Mouse (Mus musculus) hindbrain, embryonic 12.5 days (tissue): ENCODE measurements around the gene Itpr1. TPM values are rescaled to one million over a fixed set of nuclear protein-coding genes. Genes with fewer than 3 reads are reported as not detected.
A peak's percentile ranks its signal among the peaks of the same experiment; 100 is the strongest.

ENCODE experiments used
- ATAC-seq: fragments of 200-750 bp; cut with Nextera tagmentation; 2 replicates; pipeline ENCODE4 v1.8.0; 2017; ENCODE audit warnings: moderate TSS enrichment; ENCODE audit not compliant: low FRiP score
- H3K27ac ChIP-seq: fragments of 300-500 bp; sonication (generic); 2 replicates; pipeline ENCODE4 v1.5.1; 2016; ENCODE audit warnings: mild to moderate bottlenecking
- H3K27me3 ChIP-seq: fragments of 300-500 bp; sonication (generic); 2 replicates; pipeline ENCODE4 v1.6.1; 2016; ENCODE audit warnings: mild to moderate bottlenecking
- H3K36me3 ChIP-seq: fragments of 300-500 bp; sonication (generic); 2 replicates; pipeline ENCODE4 v1.6.1; 2016; ENCODE audit warnings: mild to moderate bottlenecking
- H3K4me1 ChIP-seq: fragments of 300-500 bp; sonication (generic); 2 replicates; pipeline ENCODE4 v1.6.1; 2016
- H3K4me2 ChIP-seq: fragments of 300-500 bp; sonication (generic); replicated peaks from 2 replicates; pipeline ENCODE4 v1.6.1; 2016; ENCODE audit warnings: mild to moderate bottlenecking
- H3K4me3 ChIP-seq: fragments of 300-500 bp; sonication (generic); 2 replicates; pipeline ENCODE4 v1.5.1; 2016; ENCODE audit warnings: mild to moderate bottlenecking
- H3K9ac ChIP-seq: fragments of 300-500 bp; sonication (generic); 2 replicates; pipeline ENCODE4 v1.6.1; 2016; ENCODE audit warnings: mild to moderate bottlenecking, moderate library complexity
- H3K9me3 ChIP-seq: fragments of 300-500 bp; sonication (generic); replicated peaks from 2 replicates; pipeline ENCODE4 v1.6.1; 2016; ENCODE audit warnings: mild to moderate bottlenecking
- WGBS: fragments of 180-500 bp; shearing (Covaris S2); methylation state at CpG from one replicate; pipeline ENCODE4 v1.1.7; 2016; 5-methylcytosine and 5-hydroxymethylcytosine counted together
- polyA plus RNA-seq: library from polyadenylated mRNA; unstranded; fragments of >200 nt; fragmentation: Nextera tagmentation; extraction: Ambion mirVana; gene quantifications from 2 replicates; pipeline ENCODE4 v1.2.1, GENCODE M21; 2016

The Itpr1 gene
- polyA plus RNA-seq, 1 experiment from 2014 or later: 8.2 TPM

GRCm38 (mm10) chr6:108192632-108193031 lies 20.3 kb upstream of the Itpr1 start:
- Histone ChIP-seq H3K4me1 (no peaks in the 10 kb centered on the region), H3K4me2 (no peak overlapping the region), H3K27me3 (no peaks in the 10 kb centered on the region), H3K27ac (no peak overlapping the region), H3K9me3 (no peaks in the 10 kb centered on the region), H3K9ac (no peak overlapping the region), H3K36me3 (no peaks in the 10 kb centered on the region), H3K4me3 (no peak overlapping the region)
- 59% methylated on average over 4 of the region's 4 CpGs for WGBS
- no peak for ATAC-seq

GRCm38 (mm10) chr6:108196665-108197064 lies 16.2 kb upstream of the Itpr1 start:
- 83% methylated on average over 7 of the region's 7 CpGs for WGBS
- Histone ChIP-seq H3K36me3 (no peaks in the 10 kb centered on the region), H3K4me3 (no peak overlapping the region), H3K4me2 (no peak overlapping the region), H3K27me3 (no peaks in the 10 kb centered on the region), H3K27ac (no peak overlapping the region), H3K4me1 (no peaks in the 10 kb centered on the region), H3K9me3 (no peaks in the 10 kb centered on the region), H3K9ac (no peak overlapping the region)
- no peak for ATAC-seq

- H3K4me3 ChIP-seq: no peak overlapping the region
- H3K4me1 ChIP-seq: no peaks in the 10 kb centered on the region
- no peaks in the 10 kb centered on the region for H3K27me3 ChIP-seq
- H3K27ac ChIP-seq: no peak overlapping the region
- H3K9me3 ChIP-seq: no peaks in the 10 kb centered on the region
- no peak overlapping the region for H3K4me2 ChIP-seq
- no peak overlapping the region for H3K9ac ChIP-seq
- no peaks in the 10 kb centered on the region for H3K36me3 ChIP-seq
- 71% methylated on average over 4 of the region's 4 CpGs for WGBS
- ATAC-seq: no peak
Measured at GRCm38 (mm10) chr6:108197117-108197516, 15.8 kb upstream of the Itpr1 start.

GRCm38 (mm10) chr6:108198286-108198685 lies 14.6 kb upstream of the Itpr1 start:
- H3K27ac ChIP-seq: no peak overlapping the region
- H3K36me3 ChIP-seq: no peaks in the 10 kb centered on the region
- no peak overlapping the region for H3K4me3 ChIP-seq
- H3K4me2 ChIP-seq: no peak overlapping the region
- ATAC-seq: no peak
- H3K27me3 ChIP-seq: no peaks in the 10 kb centered on the region
- H3K9ac ChIP-seq: no peak overlapping the region
- no peaks in the 10 kb centered on the region for H3K9me3 ChIP-seq
- no peaks in the 10 kb centered on the region for H3K4me1 ChIP-seq
- WGBS: 89% methylated on average over 7 of the region's 7 CpGs

DNA sequence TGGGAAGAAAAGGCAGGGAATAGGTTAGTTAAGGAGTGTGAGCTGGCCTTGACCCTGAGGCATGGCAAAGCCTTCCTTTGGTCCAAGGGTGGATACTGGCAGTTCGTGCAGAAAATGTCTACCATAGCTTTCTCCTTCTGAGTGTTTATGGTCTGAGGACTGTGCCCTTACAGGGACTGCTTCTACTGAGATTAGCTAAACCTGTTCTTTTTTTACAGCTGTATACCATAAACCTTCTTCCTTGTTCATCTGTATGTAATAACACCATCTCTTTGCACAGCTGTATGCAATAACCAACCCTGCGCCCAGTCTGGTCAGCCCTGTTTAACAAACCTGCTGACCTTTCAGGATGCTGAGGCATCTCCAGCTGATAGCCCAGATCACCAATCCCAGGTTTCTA lies 8.6 kb upstream of the Itpr1 start:
- no peak for ATAC-seq
- 92% methylated on average over 2 of the region's 2 CpGs for WGBS
- no peak overlapping the region for H3K9ac ChIP-seq
- H3K27me3 ChIP-seq: no peaks in the 10 kb centered on the region
- H3K4me1 ChIP-seq: no peaks in the 10 kb centered on the region
- no peaks in the 10 kb centered on the region for H3K9me3 ChIP-seq
- no peak overlapping the region for H3K4me3 ChIP-seq
- no peak overlapping the region for H3K4me2 ChIP-seq
- no peaks in the 10 kb centered on the region for H3K36me3 ChIP-seq
- no peak overlapping the region for H3K27ac ChIP-seq

DNA sequence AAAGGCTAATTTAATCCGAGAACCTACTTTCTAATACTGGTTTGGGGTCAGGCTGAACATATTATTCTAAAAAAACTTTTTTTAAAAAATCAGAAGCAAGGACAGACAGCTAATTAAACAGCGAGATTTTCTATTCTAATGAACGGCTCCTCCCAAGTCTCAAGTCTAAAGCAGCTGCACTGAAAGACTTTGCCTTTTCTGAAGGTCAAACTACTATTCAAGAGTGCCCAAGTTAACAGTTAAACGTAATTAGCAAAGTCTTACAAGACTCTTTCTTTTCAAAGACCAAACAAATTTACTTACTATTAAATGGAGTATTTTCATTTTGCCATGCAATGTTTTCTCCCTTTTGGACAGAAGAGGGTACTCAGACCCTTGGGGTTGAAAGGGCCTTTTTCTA lies 6.8 kb upstream of the Itpr1 start:
- WGBS: 82% methylated on average over 4 of the region's 4 CpGs
- H3K9me3 ChIP-seq: no peaks in the 10 kb centered on the region
- no peaks in the 10 kb centered on the region for H3K36me3 ChIP-seq
- no peak overlapping the region for H3K4me3 ChIP-seq
- no peak overlapping the region for H3K27ac ChIP-seq
- no peaks in the 10 kb centered on the region for H3K27me3 ChIP-seq
- no peak overlapping the region for H3K4me2 ChIP-seq
- no peak for ATAC-seq
- H3K9ac ChIP-seq: no peak overlapping the region
- H3K4me1 ChIP-seq: no peaks in the 10 kb centered on the region

DNA sequence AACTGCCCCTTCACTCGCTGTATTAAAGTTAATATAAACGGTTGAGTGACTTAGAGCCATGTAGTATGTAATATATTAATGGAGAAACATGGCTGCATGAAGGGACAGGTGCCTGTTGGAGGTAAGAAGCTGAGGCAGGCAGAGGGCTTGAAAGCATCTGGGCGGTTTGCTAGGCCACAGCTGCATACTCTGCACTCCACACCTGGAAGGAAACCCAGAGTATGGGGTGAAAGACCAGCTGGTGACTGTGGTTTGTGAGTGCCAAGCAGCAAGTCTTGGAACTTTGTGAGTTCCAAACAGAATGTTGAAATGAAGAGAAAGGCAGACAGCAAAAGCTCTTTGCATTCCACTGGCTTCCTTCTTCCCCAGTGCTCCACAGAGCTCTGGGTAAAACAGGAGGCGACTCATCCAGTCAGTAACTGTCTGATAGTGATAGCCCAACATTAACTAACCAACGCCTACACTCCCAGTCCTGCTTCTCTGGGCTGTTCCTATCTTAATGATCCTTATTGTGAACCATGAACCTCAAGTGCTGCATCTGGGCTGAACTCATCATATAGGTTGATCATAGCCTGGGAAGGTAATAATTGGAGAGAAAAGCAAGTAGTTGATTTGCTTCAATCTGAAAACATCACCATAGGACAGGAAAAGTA lies 5.9 kb upstream of the Itpr1 start:
- H3K27ac ChIP-seq: no peak overlapping the region
- no peaks in the 10 kb centered on the region for H3K4me1 ChIP-seq
- H3K9ac ChIP-seq: no peak overlapping the region
- H3K4me3 ChIP-seq: no peak overlapping the region
- ATAC-seq: no peak
- no peaks in the 10 kb centered on the region for H3K27me3 ChIP-seq
- no peaks in the 10 kb centered on the region for H3K9me3 ChIP-seq
- no peaks in the 10 kb centered on the region for H3K36me3 ChIP-seq
- 88% methylated on average over 5 of the region's 5 CpGs for WGBS
- H3K4me2 ChIP-seq: no peak overlapping the region

DNA sequence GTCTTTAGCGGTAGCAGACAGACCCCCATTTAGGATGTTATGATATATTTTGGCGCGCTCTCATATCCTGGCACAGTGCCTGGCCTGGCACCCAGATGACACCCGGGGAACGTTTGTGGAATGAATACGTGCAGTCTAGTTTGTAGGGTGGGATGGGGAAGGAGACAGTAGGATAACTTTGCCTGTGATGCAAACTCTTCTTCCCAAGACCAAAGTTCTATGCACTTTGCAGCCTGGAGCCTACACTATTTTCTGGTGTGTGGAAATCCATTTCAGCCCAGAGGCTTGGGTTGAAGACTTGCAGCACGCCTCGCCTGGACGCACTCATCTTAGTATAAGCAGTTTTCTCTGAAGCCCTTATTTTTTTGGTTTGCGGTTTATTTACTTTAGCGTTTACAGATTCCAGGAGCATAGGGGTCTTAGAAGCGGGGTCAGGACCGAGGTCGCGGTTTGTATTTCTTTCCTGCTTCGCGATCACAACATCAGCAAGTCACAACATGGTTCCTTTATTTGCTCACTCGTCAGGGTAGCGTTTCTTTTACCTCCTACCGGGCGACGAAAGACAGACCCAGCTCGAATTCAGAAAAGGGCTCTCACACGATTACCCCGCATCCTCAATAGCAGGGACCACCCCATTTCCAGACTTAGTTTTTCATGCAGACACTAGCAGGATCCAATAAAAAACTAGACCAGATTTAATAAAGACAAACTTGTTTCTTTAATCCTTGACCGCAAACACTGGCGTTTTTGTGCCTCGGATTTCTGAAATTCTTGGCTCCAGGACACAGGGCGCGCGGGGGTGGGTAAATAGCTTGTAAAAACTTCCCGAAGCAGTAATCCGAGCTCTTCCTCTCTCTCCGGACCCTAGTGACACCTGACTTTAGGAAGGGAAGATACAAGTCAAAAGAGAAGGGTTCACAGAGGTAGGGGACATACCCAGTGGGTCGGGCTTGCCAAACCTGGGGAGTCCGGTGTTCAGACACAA lies 708 bp upstream of the Itpr1 start:
- Histone ChIP-seq H3K27ac (no peak overlapping the region), H3K4me2 (peak overlapping the region; percentile 86)

GRCm38 (mm10) chr6:108213481-108214293 lies 791 bp downstream of the Itpr1 start:
- whole genome bisulfite sequencing: under 1% methylated on average over 28 of the region's 29 CpGs
- Histone ChIP-seq H3K9ac (peak overlapping the region; percentile 63), H3K4me3 (peak overlapping the region; percentile 68), H3K36me3 (no peaks in the 10 kb centered on the region), H3K4me1 (peaks cover 5% of the 10 kb centered on the region), H3K4me2 (peak overlapping the region; percentile 86), H3K27me3 (no peaks in the 10 kb centered on the region), H3K9me3 (no peaks in the 10 kb centered on the region), H3K27ac (no peak overlapping the region)
- peak; percentile 23; the same call in 1 of the 2 replicates for ATAC-seq

More for the DNA sequence above, 708 bp upstream of the Itpr1 start:
- peak; percentile 17 for ATAC-seq
- H3K4me1 ChIP-seq: peaks cover 5% of the 10 kb centered on the region
- peak overlapping the region; percentile 50; the same call in 1 of the 2 replicates for H3K9ac ChIP-seq
- no peaks in the 10 kb centered on the region for H3K27me3 ChIP-seq
- H3K36me3 ChIP-seq: no peaks in the 10 kb centered on the region
- peak overlapping the region; percentile 68 for H3K4me3 ChIP-seq
- H3K9me3 ChIP-seq: no peaks in the 10 kb centered on the region
- WGBS: 6% methylated on average over 36 of the region's 36 CpGs

- peaks cover 5% of the 10 kb centered on the region for H3K4me1 ChIP-seq
- peak overlapping the region; percentile 86 for H3K4me2 ChIP-seq
- H3K27me3 ChIP-seq: no peaks in the 10 kb centered on the region
- H3K9ac ChIP-seq: no peak overlapping the region
- H3K36me3 ChIP-seq: no peaks in the 10 kb centered on the region
- ATAC-seq: no peak
- H3K27ac ChIP-seq: no peak overlapping the region
- WGBS: 12% methylated on average over 10 of the region's 10 CpGs
- H3K4me3 ChIP-seq: peak overlapping the region; percentile 68
- H3K9me3 ChIP-seq: no peaks in the 10 kb centered on the region
Measured at GRCm38 (mm10) chr6:108214294-108214925, 1.5 kb downstream of the Itpr1 start.

GRCm38 (mm10) chr6:108216091-108216490 lies 3.2 kb downstream of the Itpr1 start:
- ATAC-seq: no peak
- H3K36me3 ChIP-seq: no peaks in the 10 kb centered on the region
- WGBS: 71% methylated on average over 5 of the region's 5 CpGs
- H3K9ac ChIP-seq: no peak overlapping the region
- H3K4me2 ChIP-seq: no peak overlapping the region
- H3K27me3 ChIP-seq: no peaks in the 10 kb centered on the region
- H3K4me1 ChIP-seq: peaks cover 5% of the 10 kb centered on the region
- H3K9me3 ChIP-seq: no peaks in the 10 kb centered on the region
- H3K27ac ChIP-seq: no peak overlapping the region
- no peak overlapping the region for H3K4me3 ChIP-seq
